Mouse (Mus musculus) left cerebral cortex, adult 11 months (tissue): Measurements from ENCODE around the gene Plxna4.

Experiments used
- DNase-seq: peaks from one replicate; pipeline ENCODE4 v3.0.0; 2022; ENCODE audit warnings: low spot score

The Plxna4 gene

DNA sequence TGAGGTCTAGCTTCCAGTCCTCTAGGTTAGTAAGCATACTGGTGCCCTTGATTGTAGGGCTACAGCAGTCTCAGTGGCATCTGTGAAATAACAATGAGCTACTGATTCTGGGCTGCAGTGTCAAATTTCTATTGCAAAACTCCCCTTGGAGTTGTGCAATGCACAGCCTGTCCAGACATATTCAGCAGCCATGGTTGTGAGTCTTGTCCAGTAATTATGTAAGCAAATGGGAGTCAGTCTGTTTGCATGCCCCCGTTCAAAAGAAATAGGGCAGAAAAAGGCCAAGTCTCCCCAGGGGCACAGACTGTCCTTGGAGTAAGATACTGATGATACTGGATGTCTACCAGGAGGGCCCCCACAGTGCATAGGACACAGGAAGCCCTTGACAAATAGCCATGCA, 420.3 kb downstream of the Plxna4 start:
- no peak for DNase-seq

DNA sequence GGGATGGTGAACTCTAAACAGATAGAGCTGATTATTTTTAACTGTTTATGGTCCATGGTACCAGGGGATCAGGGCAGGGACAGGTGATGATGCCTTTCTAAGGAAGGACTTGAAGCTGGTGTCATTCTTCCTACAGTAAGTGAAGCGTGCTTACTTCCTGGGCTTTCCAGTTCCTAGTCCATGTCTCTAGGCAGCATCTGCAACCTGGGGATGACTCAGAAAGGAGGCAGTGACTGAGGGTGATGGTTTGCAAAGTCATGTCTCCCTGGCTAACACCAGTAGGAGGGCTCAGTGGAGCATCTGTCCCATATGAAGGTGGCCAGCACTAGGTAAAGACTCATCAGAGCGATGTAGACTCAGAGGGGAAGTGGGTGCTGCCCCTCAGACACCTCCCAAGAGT, 427.6 kb downstream of the Plxna4 start:
- DNase-seq, result no peak

GRCm38 (mm10) chr6:32159931-32160330, 428.1 kb downstream of the Plxna4 start:
- DNase-seq, result no peak

DNA sequence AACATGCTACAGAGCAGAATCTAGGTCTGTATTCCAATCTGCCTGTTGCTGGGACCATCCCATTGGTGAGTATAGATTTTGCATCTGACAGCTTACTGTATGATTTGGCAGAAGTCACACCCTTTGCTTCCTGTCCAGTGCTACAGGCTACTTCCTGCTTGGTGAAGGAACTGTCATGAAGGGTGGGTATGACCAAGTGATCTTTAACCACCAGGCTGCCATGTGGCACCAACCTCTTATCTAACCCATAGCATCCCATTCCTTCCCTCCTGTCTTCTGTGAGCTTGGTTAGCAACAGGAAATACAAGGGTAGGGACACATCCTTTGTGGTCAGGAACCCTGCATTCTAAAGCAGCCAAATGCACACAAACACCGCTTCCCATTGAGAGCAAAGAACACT, 429.6 kb downstream of the Plxna4 start:
- no peak for DNase-seq

- DNase-seq, result no peak
Measured at GRCm38 (mm10) chr6:32153170-32153569, 434.8 kb downstream of the Plxna4 start.

- DNase-seq, result no peak
Measured at GRCm38 (mm10) chr6:32150836-32151235, 437.2 kb downstream of the Plxna4 start.

DNA sequence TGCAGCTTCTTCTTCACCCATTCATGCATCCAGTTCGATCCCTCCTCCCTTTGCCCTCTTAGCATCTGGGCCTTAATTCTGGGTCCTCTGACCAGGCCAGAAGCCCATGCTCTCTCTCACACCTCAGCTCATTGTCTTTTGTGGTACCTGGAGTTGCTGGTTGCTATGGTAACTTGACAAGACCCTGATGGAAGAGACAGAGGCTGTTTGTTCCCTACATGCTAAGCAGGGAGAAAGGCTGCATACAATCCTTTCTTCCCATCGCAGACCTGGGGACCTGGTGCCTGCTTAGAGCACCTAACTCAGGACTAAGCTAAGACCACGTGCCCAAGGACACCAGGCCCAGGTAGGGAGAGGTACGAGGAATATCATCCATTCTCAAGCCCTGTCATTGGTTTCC, 443.2 kb downstream of the Plxna4 start:
- DNase-seq, result no peak

- no peak for DNase-seq
Measured at GRCm38 (mm10) chr6:32139537-32139936, 448.5 kb downstream of the Plxna4 start.

DNA sequence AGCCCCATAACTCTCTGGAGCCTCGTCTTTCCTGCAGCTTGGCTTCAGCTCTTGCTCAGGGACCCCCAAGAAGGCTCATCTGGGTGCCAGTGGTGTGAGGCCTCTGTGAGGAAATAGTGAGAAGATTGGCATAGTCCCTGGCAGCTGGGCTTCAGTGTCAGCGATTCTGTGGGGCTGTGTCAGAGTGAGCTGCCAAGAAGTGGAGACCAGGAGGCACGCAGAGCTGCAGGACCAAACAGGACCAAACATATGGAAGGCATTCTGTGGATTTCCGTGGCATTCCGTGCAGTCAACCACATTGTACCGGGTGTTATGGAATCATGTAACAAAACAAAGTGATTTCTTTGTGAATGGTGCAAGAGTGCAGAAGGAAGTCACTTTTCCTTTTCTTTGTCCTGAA, 461.1 kb downstream of the Plxna4 start:
- DNase-seq, result no peak

DNA sequence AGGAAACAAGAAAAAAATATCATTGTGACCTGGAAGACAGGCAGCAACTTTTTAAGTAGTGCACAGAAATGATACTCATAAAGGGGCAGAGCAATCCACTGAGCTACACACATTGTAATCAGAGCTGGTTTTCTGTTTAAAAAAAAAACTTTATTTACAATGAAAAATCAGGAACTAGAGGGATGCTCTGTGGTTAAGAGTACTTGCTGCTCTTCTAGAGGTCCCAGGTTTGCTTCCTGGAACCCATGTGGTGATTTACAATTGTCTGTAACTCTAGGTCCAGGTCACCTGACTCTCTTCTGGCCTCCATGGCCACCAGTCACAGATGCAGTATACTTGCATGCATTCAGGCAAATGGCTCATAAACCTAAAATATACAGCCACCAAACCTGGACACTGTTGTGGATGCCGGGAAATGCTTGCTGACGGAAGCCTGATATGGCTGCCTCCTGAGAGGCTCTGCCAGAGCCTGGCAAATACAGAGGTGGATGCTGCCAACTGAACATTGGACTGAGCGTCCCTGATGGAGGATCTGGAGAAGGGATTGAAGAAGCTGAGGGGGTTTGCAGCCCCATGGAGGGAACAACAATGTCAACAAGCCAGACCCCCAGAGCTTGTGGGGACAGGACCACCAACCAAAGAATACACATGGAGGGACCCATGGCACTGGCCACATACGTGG, 465.3 kb downstream of the Plxna4 start:
- no peak for DNase-seq

DNA sequence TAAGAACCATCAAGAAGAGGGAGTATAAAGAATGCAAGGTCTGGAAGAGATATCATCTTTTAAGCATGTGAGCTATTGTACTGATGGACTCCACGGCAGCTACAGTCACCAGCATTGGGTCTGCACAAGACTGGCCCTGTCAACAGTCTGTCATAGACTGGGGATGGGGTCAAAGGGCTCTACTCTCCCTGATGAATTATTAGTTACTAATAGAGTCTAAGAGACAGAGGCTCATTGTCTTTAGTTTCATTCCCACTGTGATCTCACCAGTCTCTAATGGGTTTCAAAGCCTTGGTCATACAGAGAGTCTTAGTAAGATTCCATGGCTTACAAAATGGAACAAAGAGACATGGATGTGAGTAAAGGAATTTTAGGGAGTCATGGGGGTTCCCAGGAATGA, 467.1 kb downstream of the Plxna4 start:
- DNase-seq, result no peak

DNA sequence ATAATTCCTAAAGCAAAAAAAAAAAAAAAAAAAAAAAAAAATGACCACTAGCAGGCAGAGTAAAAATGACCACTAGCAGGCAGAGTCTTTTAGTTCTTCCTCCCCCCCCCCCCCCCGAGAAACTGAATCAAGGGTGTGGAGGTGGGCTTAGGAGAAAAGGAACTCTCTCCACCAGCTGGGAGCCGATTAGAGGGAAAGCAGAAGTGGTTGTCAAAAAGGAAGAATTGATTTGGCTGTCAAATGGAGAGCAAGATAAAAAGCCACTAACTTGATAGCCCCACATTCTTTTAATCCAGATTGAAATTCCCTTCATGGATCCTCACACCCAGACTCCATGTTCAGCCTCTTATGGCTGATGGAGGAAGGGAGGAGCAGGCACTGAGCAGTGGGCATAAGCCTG, 478.8 kb downstream of the Plxna4 start:
- DNase-seq, result no peak

- DNase-seq, result no peak
Measured at GRCm38 (mm10) chr6:32105547-32106275, 482.3 kb downstream of the Plxna4 start.
